Mouse (Mus musculus) c-Kit-positive CD71-positive TER-119-positive erythroid progenitor cells, embryonic 14.5 days (primary cell): ENCODE results near the gene Dmkn.
"Not testable (repeated sequence)": the region's sequence is repeated elsewhere in the genome, so short reads cannot be mapped to it uniquely, and the experiment has no call there.

Source experiments
- DNase-seq: peaks from one replicate; pipeline ENCODE4 v3.0.0-alpha.2; 2013; ENCODE audit warnings: low spot score

Gene Dmkn

GRCm38 (mm10) chr7:30812291-30812807, 48.8 kb downstream of the Dmkn start:
- no peak for DNase-seq

- DNase-seq = no peak
These were observed 56.6 kb downstream of the Dmkn start for GRCm38 (mm10) chr7:30820131-30820530.

- no peak for DNase-seq
These were observed 57.4 kb downstream of the Dmkn start for GRCm38 (mm10) chr7:30820854-30821445.

GRCm38 (mm10) chr7:30821532-30821931, 58.0 kb downstream of the Dmkn start:
- DNase-seq = no peak

GRCm38 (mm10) chr7:30823675-30824074, 60.1 kb downstream of the Dmkn start, which contains the start of gene Ffar2:
Gene Ffar2, minus strand, starts transcription at chr7:30823775.
- no peak for DNase-seq

- no peak for DNase-seq
These were observed 60.8 kb downstream of the Dmkn start for GRCm38 (mm10) chr7:30824306-30824705.

GRCm38 (mm10) chr7:30826660-30827059, 63.1 kb downstream of the Dmkn start:
- DNase-seq = no peak

- not testable (repeated sequence) for DNase-seq
These were observed 65.3 kb downstream of the Dmkn start for GRCm38 (mm10) chr7:30828871-30829270.

- DNase-seq = no peak
These were observed 65.9 kb downstream of the Dmkn start for GRCm38 (mm10) chr7:30829428-30829827.
